Mouse (Mus musculus) lung, adult 18-20 months (tissue): ENCODE results near the gene Chmp6.
A peak's percentile ranks its signal among the peaks of the same experiment; 100 is the strongest.

ENCODE experiments used
- DNase-seq, 2 experiments: peaks; one replicate each; pipeline ENCODE4 v3.0.0; 2022; ENCODE audit warnings: mixed read lengths in 2 of 2

Chmp6 gene

GRCm38 (mm10) chr11:119937772-119938502 is 24.7 kb downstream of the Chmp6 start:
- no peak for DNase-seq

- no peak for DNase-seq
Measured at GRCm38 (mm10) chr11:119939073-119939710, 26.0 kb downstream of the Chmp6 start.

- DNase-seq = no peak
Measured at GRCm38 (mm10) chr11:119939711-119940106, 26.5 kb downstream of the Chmp6 start.

GRCm38 (mm10) chr11:119940142-119940541 is 26.9 kb downstream of the Chmp6 start:
- no peak for DNase-seq

- no peak for DNase-seq
Measured at GRCm38 (mm10) chr11:119941794-119942193, 28.6 kb downstream of the Chmp6 start.

GRCm38 (mm10) chr11:119942201-119942726 is 29.0 kb downstream of the Chmp6 start:
- DNase-seq = peak in 1 of 2 experiments; percentile 71

- peak; percentile 98 to 99 for DNase-seq
Measured at GRCm38 (mm10) chr11:119942727-119943427, 29.6 kb downstream of the Chmp6 start, which contains the start of gene Baiap2. Baiap2 (plus strand) TSS chr11:119942763.

- peak in 1 of 2 experiments; percentile 42 for DNase-seq
Measured at GRCm38 (mm10) chr11:119943428-119943988, 30.3 kb downstream of the Chmp6 start.

- peak; percentile 85 to 91 for DNase-seq
Measured at GRCm38 (mm10) chr11:119945343-119945742, 32.1 kb downstream of the Chmp6 start.

GRCm38 (mm10) chr11:119947426-119947825 is 34.2 kb downstream of the Chmp6 start:
- no peak for DNase-seq

- no peak for DNase-seq
Measured at GRCm38 (mm10) chr11:119947897-119948296, 34.7 kb downstream of the Chmp6 start.

GRCm38 (mm10) chr11:119948305-119948704 is 35.1 kb downstream of the Chmp6 start:
- DNase-seq = no peak

GRCm38 (mm10) chr11:119948803-119949202 is 35.6 kb downstream of the Chmp6 start:
- DNase-seq = peak; percentile 33 to 52

- DNase-seq = no peak
Measured at GRCm38 (mm10) chr11:119950535-119950934, 37.3 kb downstream of the Chmp6 start.

GRCm38 (mm10) chr11:119951326-119951725 is 38.1 kb downstream of the Chmp6 start:
- DNase-seq = no peak

- peak; percentile 62 to 81 for DNase-seq
Measured at GRCm38 (mm10) chr11:119952429-119953224, 39.4 kb downstream of the Chmp6 start.

GRCm38 (mm10) chr11:119954233-119954632 is 41.0 kb downstream of the Chmp6 start:
- no peak for DNase-seq

GRCm38 (mm10) chr11:119954749-119955337 is 41.6 kb downstream of the Chmp6 start:
- DNase-seq = peak; percentile 53 to 67

GRCm38 (mm10) chr11:119955432-119955831 is 42.2 kb downstream of the Chmp6 start:
- peak in 1 of 2 experiments; percentile 55 for DNase-seq

- no peak for DNase-seq
Measured at GRCm38 (mm10) chr11:119956590-119956989, 43.3 kb downstream of the Chmp6 start.

GRCm38 (mm10) chr11:119958856-119959255 is 45.6 kb downstream of the Chmp6 start:
- DNase-seq = peak in 1 of 2 experiments; percentile 48

GRCm38 (mm10) chr11:119959714-119960113 is 46.5 kb downstream of the Chmp6 start:
- DNase-seq = no peak
